Mouse (Mus musculus) cerebellum, adult (tissue): ENCODE measurements around the gene Glra2.
"Not testable (repeated sequence)": the region's sequence is repeated elsewhere in the genome, so short reads cannot be mapped to it uniquely, and the experiment has no call there.

Source experiments
- ATAC-seq: cut with Nextera tagmentation; 2 replicates; pipeline ENCODE4 v1.9.2; 2017; ENCODE audit warnings: mild to moderate bottlenecking, moderate library complexity, mixed read lengths; ENCODE audit not compliant: insufficient number of reproducible peaks, low FRiP score, low TSS enrichment

Glra2 gene

DNA sequence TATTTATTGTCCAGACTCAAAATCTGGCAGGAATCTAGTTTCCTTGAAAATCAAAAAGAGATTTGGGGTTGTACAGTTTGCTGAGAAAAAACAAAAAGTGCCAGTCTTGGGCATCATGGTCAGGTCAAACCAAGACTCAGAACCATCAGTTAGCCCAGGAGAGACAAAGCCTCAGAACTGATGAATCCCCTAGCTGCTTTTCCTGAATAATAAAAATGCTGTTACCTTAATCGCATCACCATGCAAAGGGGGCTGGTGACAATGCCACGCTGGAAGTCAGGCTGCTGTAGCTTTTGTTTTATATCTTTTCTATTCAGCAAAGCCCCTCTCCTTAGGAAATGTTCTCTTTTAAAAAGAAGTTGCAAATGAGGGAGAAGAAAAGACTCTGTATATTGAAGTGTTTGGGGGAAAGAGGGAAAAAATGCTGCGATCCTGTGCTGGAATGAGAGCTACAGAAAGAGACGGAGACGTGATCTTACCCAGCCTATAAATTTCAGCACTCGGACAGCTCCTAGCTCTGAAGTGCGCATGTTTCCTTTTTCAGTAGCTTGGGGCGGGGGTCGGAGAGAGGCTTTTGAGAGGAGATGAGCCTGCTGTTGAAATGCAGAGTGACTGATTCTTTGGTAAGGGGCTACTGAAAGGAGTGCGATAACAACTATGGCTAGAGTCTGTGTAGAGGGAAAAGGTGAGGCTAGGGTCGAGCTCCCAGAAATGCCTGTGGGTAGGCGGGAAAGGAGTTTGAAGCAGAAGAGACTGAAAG, at the start of gene Glra2:
Gene Glra2 (minus strand): TSS at position 455 of the 760 bp plus-strand sequence.
- ATAC-seq: peak; percentile 45; the same call in 1 of the 2 replicates

DNA sequence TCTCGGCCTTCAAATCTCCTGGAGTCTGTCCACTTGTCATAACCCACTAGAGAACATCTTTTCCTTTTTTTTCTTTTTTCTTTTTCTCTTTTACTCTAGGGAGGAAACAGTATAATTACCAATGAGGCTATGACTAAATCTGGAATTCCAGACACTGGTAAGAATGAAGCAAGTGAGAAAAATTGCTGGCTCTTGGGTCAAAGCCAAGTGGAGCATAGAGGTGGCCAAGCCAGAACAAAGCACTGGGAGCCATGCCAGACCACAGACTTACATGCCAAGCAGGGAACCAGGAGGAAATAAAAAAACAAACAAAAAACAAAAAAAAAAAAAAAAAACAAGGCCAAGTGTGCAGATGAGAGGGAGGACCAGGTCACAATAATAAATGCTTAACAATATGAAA, 35.6 kb upstream of the Glra2 start:
- peak; percentile 49 for ATAC-seq

DNA sequence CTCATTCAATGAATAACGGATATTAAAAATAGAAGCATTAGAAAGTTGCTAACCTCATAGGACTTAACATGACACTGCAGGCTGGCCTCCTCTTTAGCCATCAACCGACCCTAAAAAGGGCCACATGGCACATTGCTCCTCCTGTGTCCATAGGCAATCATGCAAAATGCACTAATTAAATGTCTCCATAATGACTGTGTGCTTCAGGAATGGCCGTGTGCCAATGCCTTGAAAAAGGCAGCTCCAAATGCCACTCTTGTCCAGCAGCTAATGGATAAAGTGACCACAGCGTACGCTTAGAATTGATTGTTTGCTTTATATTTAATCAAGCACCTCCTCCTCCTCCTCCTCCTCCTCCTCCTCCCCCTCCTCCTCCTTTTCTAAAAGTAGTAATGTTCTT, 17.4 kb upstream of the Glra2 start:
- no peak for ATAC-seq

DNA sequence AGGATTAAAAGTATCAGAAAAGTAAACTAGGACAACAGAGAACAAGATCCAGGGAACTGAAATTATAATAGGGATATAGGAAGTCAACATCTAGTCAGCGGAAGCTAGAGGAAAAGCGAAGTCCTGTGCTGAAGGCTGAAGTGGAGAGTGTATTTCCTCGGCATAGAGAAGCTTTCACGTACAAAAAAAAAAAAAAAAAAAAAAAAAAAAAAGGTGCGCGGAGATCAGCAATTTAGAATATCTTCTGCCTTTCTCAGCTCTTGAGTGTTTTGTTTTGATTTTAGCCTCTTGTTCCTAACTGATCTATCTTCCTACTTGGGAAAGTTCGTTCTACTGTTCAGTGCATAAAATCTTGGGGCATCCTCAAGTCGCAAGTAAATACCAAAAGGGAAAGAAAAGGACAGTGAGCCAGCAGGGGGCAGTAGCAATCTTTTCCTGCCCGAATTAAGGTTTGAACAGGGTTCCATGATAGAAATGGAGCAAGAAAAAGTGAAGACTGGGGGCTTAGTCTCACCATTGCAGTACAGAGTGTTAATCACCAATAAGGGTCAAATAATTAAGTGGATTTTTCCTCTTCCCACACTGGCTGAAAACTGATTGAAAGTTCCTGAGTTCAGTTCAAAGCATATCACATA, 623 bp upstream of the Glra2 start:
- ATAC-seq: no peak; the same call in 1 of the 2 replicates

DNA sequence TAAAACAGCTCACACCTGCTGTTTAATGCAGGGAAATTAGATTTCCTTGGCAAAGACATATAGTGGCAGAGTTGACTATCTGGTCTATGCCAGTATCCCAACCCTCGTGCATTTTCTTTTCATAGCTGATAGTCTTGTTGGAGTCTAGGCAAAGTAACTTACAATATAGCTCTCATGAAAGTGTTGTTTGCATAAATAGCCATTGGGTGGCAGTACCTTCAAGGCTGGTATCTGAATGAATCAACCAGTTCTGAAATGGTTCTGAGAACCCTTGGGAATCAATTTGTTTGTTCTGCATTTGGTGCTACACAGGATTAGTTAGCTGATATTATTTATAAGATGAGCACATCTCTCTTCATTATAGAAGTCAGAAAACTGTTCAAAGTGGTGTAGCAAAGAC, 133.6 kb downstream of the Glra2 start:
- ATAC-seq: no peak

DNA sequence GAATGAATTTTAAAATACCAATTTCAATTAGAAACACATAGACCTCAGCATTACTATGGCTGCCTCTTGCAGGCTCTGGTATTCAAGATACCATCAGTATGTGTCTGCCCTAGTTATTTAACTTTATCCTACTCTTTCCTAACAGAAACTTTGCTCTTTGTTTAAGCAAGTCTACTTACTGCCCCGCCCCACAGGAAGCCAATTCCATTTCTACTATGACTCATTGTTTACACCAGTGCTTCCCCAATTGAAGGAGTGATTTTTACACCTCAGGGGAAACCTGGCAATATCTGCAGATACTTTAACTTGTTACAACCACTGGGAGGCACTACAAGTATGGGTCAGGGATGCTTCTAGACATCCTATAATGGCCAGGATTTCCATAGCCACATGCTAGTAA, 136.0 kb downstream of the Glra2 start:
- no peak for ATAC-seq

DNA sequence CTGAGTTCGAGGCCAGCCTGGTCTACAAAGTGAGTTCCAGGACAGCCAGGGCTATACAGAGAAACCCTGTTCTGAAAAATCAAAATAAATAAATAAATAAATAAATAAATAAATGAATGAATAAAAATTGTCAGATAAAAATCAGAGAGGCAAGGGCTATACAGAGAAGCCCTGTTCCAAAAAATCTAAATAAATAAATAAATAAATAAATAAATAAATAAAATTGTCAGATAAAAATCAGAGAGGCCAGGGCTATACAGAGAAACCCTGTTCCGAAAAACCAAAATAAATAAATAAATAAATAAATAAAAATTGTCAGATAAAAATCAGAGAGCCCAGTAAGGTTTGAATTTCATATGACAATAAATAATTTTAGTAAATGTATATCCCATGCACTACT, 144.2 kb downstream of the Glra2 start:
- ATAC-seq: not testable (repeated sequence)

DNA sequence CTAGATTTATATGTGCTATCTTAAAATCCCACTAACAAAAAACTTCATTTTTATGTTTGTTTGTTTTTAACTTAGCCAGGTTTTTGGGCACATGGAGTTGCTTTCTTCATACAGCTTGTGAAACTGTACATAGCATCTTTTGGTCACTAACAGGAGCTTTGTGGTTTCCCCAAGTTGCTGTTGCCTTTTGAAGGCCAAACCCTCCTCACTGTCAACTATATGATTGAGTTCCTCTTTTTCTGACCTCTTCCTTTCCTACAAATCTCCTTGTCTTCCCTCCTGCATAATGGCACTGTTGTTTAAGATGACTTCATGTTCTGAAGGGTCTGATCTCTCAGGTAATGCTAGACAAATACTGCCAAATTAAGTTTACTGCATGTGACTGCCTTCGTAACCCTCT, 170.6 kb downstream of the Glra2 start:
- ATAC-seq: no peak

DNA sequence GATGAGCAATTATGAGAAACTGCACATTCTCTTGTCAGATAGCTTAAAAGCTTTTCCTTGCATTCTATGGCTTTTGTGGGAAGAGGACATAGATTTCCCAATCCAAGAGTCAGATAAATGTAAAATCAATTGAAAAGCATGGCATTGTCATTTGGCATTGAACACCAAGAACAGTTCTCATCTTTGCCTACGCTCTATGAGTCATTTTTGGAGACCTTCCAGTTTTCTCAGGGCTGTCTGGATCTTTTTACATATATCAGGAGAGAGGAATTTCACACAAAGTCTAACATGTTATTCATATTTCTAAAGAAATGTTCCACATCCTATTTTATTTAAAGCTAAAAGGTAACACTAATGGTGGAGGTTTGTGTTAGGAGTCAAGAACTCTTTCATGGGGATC, 223.0 kb downstream of the Glra2 start:
- ATAC-seq: no peak
